Mouse (Mus musculus): ENCODE data around the gene Tat.

DNA sequence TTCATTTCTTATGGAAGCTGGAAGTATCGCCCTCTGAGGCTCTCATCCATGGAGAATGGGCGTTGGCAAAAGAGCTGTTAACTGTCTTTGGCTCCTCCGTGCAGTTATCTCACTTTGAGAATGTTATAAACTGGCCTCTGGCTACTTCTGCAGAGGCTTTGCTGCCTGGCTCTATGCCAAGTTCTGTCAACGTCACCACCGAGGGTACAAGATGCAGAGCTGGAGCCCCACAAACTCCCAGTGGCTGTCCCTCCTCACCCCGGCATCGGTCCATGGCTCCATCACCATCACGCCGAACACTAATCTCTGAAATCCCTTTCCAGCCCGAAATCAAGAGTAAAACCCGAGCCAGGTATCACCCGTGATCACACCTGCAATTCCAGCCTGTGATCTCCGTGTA is 26.8 kb upstream of the Tat start:
- no peak for TF ChIP-seq CTCF (IDR thresholded peaks at IDR 0.05; ENCODE audit: low read depth)
- TF ChIP-seq EP300 (IDR thresholded peaks at IDR 0.05; ENCODE audit: low read depth), result no peak

Measured in liver, postnatal 0 days (tissue).